Mouse (Mus musculus) brain, embryonic 18.5 days (tissue): ENCODE results near the gene Clps.
A peak's percentile ranks its signal among the peaks of the same experiment; 100 is the strongest.

Experiments used
- DNase-seq: peaks from one replicate; pipeline ENCODE4 v3.0.0-alpha.2; 2012; ENCODE audit warnings: low read depth, low spot score

Gene Clps

GRCm38 (mm10) chr17:28553040-28553793 is 7.3 kb downstream of the Clps start:
- DNase-seq, result peak; percentile 6

GRCm38 (mm10) chr17:28549111-28549510 is 11.5 kb downstream of the Clps start, which contains the start of gene Clpsl2:
TSS of gene Clpsl2 (plus strand) at chr17:28549411.
- DNase-seq, result no peak

GRCm38 (mm10) chr17:28548550-28548949 is 12.0 kb downstream of the Clps start:
- DNase-seq, result no peak

- DNase-seq, result no peak
Measured at GRCm38 (mm10) chr17:28546925-28547324, 13.6 kb downstream of the Clps start.

- no peak for DNase-seq
Measured at GRCm38 (mm10) chr17:28537881-28538280, 22.7 kb downstream of the Clps start.

- DNase-seq, result no peak
Measured at GRCm38 (mm10) chr17:28533327-28533726, 27.2 kb downstream of the Clps start.

- no peak for DNase-seq
Measured at GRCm38 (mm10) chr17:28532557-28532956, 28.0 kb downstream of the Clps start.

GRCm38 (mm10) chr17:28531946-28532345 is 28.6 kb downstream of the Clps start:
- DNase-seq, result no peak

- no peak for DNase-seq
Measured at GRCm38 (mm10) chr17:28530506-28530905, 30.1 kb downstream of the Clps start, which contains the start of gene Armc12. TSS of gene Armc12 (plus strand) at chr17:28530806.

GRCm38 (mm10) chr17:28529116-28529515 is 31.4 kb downstream of the Clps start:
- no peak for DNase-seq

GRCm38 (mm10) chr17:28528043-28528351 is 32.6 kb downstream of the Clps start:
- DNase-seq, result peak; percentile 60

- no peak for DNase-seq
Measured at GRCm38 (mm10) chr17:28527184-28528042, 33.2 kb downstream of the Clps start.

GRCm38 (mm10) chr17:28524831-28525430 is 35.6 kb downstream of the Clps start:
- no peak for DNase-seq

- DNase-seq, result no peak
Measured at GRCm38 (mm10) chr17:28524009-28524695, 36.4 kb downstream of the Clps start.

- no peak for DNase-seq
Measured at GRCm38 (mm10) chr17:28523355-28524008, 37.1 kb downstream of the Clps start.

GRCm38 (mm10) chr17:28522623-28523354 is 37.8 kb downstream of the Clps start:
- DNase-seq, result peak; percentile 79

GRCm38 (mm10) chr17:28521920-28522319 is 38.6 kb downstream of the Clps start:
- DNase-seq, result no peak

GRCm38 (mm10) chr17:28521071-28521726 is 39.4 kb downstream of the Clps start:
- DNase-seq, result no peak

GRCm38 (mm10) chr17:28520561-28520960 is 40.0 kb downstream of the Clps start:
- no peak for DNase-seq

GRCm38 (mm10) chr17:28519827-28520226 is 40.7 kb downstream of the Clps start:
- no peak for DNase-seq
